Mouse (Mus musculus) splenic B cell, adult 2 months (primary cell): Measurements from ENCODE around the gene Ensa.
A peak's percentile ranks its signal among the peaks of the same experiment; 100 is the strongest.

Experiments used
- DNase-seq: peaks from one replicate; pipeline ENCODE4 v3.0.0-alpha.2; 2011; ENCODE audit warnings: low read depth, low spot score
- H3K27me3 ChIP-seq: 2 replicates; pipeline ENCODE4 v1.6.1; 2012; ENCODE audit warnings: mild to moderate bottlenecking, low read length, moderate library complexity, mixed read lengths; ENCODE audit not compliant: control insufficient read depth, poor library complexity, insufficient read depth, severe bottlenecking
- H3K36me3 ChIP-seq: 2 replicates; pipeline ENCODE4 v1.6.1; 2012; ENCODE audit warnings: mild to moderate bottlenecking, low read length, moderate library complexity, mixed read lengths; ENCODE audit not compliant: control insufficient read depth, poor library complexity, insufficient read depth, severe bottlenecking

Ensa gene

DNA sequence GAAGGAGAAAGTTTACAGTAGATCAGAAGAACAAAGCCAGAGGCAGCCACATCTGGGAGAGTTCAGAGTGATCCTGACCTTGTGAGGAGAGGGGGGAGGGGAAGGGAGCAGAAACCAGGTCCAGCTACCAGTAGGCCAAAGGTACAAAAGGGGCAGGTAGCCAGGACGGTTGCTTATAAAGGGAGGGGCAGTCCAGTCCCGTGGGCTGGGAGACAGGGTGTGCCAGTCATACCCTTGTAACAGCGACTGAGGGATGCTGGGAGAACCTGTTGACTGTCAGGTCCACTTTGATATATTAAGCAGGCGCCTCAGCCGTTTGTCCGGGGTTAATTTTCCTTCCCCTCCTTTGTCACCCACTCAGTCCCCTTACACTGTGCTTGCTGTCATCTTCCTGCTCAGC lies 50.0 kb downstream of the Ensa start:
- peak; percentile 37 for DNase-seq
- H3K27me3 ChIP-seq, result no peaks in the 10 kb centered on the region
- H3K36me3 ChIP-seq, result no peaks in the 10 kb centered on the region

DNA sequence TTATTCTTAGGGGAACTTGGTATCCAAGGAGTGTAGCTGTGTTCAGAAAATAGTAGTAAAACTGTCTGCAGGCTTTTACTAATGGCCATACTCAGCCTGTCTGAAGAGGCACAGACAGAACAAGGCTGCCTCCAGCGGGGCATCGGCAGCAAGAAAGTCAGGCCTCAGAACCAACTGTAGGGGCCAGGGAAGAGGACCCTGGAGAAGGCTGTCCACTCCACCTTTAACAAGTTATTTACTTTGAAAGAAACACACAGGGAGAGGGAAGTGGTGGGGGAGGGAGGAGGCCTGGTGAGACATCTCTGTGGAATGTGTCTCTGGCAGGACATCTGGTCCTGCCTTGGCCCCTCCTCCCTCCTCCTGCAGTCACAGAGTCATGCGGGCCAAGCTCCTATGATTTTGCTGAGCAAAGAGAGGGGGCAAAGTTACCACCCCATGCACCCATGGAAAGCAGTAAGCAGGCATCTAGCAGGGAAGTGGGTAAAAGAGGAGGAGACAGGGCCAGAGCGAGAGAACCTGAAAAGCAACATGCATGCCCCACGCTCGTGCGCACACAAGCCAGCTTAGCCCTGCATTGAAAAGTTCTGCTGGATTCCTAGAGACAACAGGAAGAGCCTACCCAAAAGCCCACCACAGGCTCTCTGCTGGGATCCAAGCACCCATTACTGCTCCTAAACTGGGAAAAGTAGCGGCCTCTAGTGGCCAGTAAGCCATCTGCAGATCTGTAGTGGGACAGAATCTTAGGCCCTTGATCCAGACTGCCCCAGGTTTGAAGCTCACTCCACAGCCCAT lies 50.7 kb downstream of the Ensa start:
- H3K36me3 ChIP-seq, result no peaks in the 10 kb centered on the region
- no peaks in the 10 kb centered on the region for H3K27me3 ChIP-seq
- peak; percentile 73 for DNase-seq

DNA sequence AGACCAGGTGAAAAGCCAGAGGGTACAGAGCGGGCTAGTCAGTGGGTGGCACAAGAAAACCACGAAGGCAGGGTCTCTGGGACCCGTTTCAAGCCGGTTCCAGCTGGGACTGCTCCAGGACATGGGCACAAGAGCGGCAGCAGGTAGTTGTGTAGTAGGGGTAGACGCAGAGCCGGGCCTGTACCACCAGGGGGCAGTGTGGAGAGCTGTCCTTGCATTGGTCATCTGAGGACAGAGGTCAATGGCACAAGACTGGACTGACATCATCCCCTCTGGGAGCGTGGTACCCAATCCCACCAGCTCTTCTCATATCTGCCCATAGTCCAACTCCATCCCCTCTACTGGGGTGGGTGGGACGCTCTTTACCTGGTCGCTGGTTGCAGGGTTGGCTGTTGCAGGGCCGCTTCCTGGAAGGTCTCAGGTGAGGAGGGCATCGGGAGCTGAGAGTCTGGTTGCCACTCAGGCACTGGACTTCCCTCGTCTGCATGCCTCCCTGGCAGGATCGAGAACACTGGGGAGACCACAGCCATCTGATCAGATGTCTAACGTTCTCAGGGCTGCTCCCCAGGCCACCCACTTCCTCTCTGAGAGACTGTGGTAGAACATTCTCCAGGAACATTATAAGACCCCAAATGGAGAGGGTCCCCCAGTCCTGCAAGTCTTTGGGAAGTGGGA lies 52.1 kb downstream of the Ensa start:
- no peaks in the 10 kb centered on the region for H3K36me3 ChIP-seq
- DNase-seq, result peak; percentile 74
- no peaks in the 10 kb centered on the region for H3K27me3 ChIP-seq

DNA sequence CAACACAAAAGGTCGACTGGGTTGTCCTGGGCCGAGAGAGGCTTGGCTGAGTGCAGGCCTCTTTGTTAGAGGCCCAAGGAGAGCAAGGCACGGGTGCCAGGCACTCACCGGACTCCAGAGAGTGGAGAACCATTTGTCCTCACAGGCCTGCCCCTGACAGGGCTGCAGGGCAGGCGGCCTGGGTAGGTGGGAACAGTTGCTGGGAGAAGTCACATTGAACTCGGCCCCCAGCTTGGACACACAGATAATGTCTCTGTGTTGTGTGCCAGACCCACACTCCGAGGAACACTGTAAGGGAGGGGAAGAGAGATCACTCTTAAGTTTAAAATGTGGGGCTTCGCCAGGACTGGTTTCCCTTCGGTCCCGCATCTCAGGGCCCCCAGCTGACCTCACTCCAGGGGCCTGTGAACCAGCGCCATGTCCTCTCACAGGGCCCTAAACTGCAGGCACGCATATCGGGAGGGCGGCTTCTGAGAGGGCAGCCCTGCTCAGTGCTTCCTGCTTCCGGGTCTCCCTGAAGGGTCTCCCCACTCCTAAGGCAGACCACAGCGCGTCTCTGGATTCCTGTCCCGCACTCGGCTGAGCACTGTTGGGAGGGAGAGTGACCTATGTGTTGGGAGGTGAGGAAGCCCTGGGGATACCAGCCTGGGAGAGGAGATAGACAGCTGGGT lies 52.8 kb downstream of the Ensa start:
- no peak for DNase-seq

DNA sequence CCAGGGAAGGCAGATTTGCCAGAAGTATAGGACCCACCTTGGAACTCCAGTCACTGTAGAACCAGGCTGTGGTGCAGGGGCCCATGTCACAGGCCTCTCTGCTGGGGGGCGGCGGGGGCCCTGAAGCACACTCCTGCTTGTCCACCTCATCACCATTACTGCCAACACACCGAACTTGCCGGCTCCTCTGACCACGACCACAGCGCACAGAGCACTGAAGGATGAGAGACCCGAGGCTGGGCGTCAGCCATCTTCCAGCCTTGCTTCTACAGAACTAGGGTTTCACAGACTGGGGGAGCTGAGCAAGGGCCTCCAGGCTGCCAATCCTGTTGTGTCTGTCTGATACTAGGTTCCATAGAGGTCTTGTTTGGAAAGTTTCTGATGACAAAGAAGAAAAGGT lies 54.8 kb downstream of the Ensa start:
- Histone ChIP-seq H3K27me3 (no peaks in the 10 kb centered on the region), H3K36me3 (no peaks in the 10 kb centered on the region)
- no peak for DNase-seq

More for the DNA sequence above, 52.8 kb downstream of the Ensa start:
- Histone ChIP-seq H3K36me3 (no peaks in the 10 kb centered on the region), H3K27me3 (no peaks in the 10 kb centered on the region)

DNA sequence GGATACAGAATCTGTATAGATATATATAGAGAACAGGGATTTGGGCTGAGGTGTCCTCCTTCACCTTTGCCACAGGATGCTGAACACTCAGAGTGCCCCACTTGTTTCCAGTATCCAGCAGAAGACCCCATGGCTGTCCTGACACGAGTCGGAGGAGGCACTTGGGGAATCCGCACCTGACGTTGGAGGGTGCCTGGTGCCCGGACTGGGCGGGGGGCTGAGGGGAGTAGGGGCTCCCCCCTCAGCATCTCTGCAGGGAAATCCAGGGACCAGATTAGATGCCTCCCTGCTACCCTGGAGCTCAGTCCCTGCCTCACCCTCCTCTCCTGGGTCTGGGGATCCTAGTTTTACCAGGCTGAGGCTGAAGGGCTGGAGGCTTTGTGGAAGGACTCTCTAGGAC lies 55.9 kb downstream of the Ensa start:
- DNase-seq, result no peak
- no peaks in the 10 kb centered on the region for H3K36me3 ChIP-seq
- H3K27me3 ChIP-seq, result no peaks in the 10 kb centered on the region

DNA sequence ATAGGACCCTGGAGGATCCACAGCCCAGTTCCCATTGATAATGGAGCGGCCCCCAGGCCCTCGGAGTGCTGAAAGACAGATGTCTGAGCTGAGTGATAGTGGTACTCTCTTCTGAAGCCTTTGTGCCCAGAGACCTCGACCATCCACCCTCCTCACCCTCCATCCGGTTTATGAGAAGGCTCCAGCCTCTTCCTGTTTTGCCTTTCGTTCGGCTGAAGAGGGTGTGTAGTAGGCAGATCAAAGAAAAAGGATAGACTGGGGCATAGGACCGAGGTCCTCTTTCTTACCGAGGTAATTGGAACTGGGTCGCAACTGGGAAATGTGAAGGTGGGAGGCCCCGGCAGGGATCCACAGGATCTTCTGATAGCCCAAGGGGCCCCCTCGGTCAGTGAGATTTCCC lies 56.6 kb downstream of the Ensa start:
- Histone ChIP-seq H3K36me3 (no peaks in the 10 kb centered on the region), H3K27me3 (no peaks in the 10 kb centered on the region)
- no peak for DNase-seq
